Mouse (Mus musculus) small intestine, adult 2 months (tissue): ENCODE results near the gene Sema5a. TPM values are rescaled to one million over a fixed set of nuclear protein-coding genes. Genes with fewer than 3 reads are reported as not detected.

Experiments used
- H3K27ac ChIP-seq: fragments of 200-500 bp; 2 replicates; pipeline ENCODE4 v1.5.1; 2012; ENCODE audit warnings: low read depth, low read length, control low read depth, inconsistent platforms; ENCODE audit not compliant: insufficient read depth
- H3K27me3 ChIP-seq: fragments of 200-500 bp; 2 replicates; pipeline ENCODE4 v1.6.1; 2012; ENCODE audit warnings: mild to moderate bottlenecking, moderate library complexity, low read length, inconsistent platforms; ENCODE audit not compliant: control insufficient read depth, insufficient read depth
- H3K36me3 ChIP-seq: fragments of 200-500 bp; 2 replicates; pipeline ENCODE4 v1.6.1; 2012; ENCODE audit warnings: mild to moderate bottlenecking, low read length, control low read depth, inconsistent platforms; ENCODE audit not compliant: control insufficient read depth, insufficient read depth
- H3K4me1 ChIP-seq: fragments of 200-500 bp; 2 replicates; pipeline ENCODE4 v1.6.1; 2012; ENCODE audit warnings: low read length, inconsistent platforms, mixed read lengths; ENCODE audit not compliant: control insufficient read depth, insufficient read depth, insufficient read length
- H3K4me3 ChIP-seq: fragments of 200-500 bp; 2 replicates; pipeline ENCODE4 v1.5.1; 2012; ENCODE audit warnings: low read depth, mild to moderate bottlenecking, control low read depth, inconsistent platforms, low read length, moderate library complexity
- CTCF ChIP-seq: fragments of 200-500 bp; IDR thresholded peaks from 2 replicates; pipeline ENCODE4 v1.5.1; 2012; ENCODE audit warnings: low read depth, mild to moderate bottlenecking, control low read depth, inconsistent platforms, low read length, moderate library complexity, mixed read lengths; ENCODE audit not compliant: insufficient replicate concordance, insufficient read length; ENCODE audit errors: extremely low read depth
- POLR2A ChIP-seq: fragments of 200-500 bp; IDR thresholded peaks from 2 replicates; pipeline ENCODE4 v1.6.1; 2012; ENCODE audit warnings: low read depth, mild to moderate bottlenecking, control low read depth, inconsistent platforms, low read length, moderate library complexity
- WGBS: fragments of 180-500 bp; shearing (Covaris S2); methylation state at CpG from one replicate; pipeline ENCODE4 v1.1.7; 2018; 5-methylcytosine and 5-hydroxymethylcytosine counted together
- polyA plus RNA-seq: library from polyadenylated mRNA; depleted of rRNA; stranded (reverse); fragments of >200 nt; gene quantifications from 2 replicates; pipeline ENCODE4 v1.2.3, GENCODE M21; 2012

The Sema5a gene
- polyA plus RNA-seq, 1 experiment = 18.7 TPM

GRCm38 (mm10) chr15:32624106-32624505 lies 379.5 kb downstream of the Sema5a start:
- Histone ChIP-seq H3K4me1 (no peaks in the 10 kb centered on the region), H3K4me3 (no peak overlapping the region), H3K27ac (no peak overlapping the region), H3K36me3 (0 out of 2 replicates have a peak, but pooled peaks cover 3% of the 10 kb centered on the region), H3K27me3 (no peaks in the 10 kb centered on the region)
- TF ChIP-seq POLR2A (no peak), CTCF (no peak)
- 85% methylated on average over 4 of the region's 4 CpGs for WGBS

- no peaks in the 10 kb centered on the region for H3K4me1 ChIP-seq
- no peak overlapping the region for H3K4me3 ChIP-seq
- no peaks in the 10 kb centered on the region for H3K27me3 ChIP-seq
- no peak overlapping the region for H3K27ac ChIP-seq
- WGBS = 58% methylated on average over 2 of the region's 2 CpGs
- H3K36me3 ChIP-seq = 0 out of 2 replicates have a peak, but pooled peaks cover 3% of the 10 kb centered on the region
- TF ChIP-seq CTCF (no peak), POLR2A (no peak)
Measured at GRCm38 (mm10) chr15:32626031-32626430, 381.4 kb downstream of the Sema5a start.

- no peak for TF ChIP-seq POLR2A
- no peak for TF ChIP-seq CTCF
- H3K4me1 ChIP-seq = no peaks in the 10 kb centered on the region
- H3K27ac ChIP-seq = no peak overlapping the region
- 0 out of 2 replicates have a peak, but pooled peaks cover 2% of the 10 kb centered on the region for H3K36me3 ChIP-seq
- H3K4me3 ChIP-seq = no peak overlapping the region
- H3K27me3 ChIP-seq = no peaks in the 10 kb centered on the region
- WGBS = 96% methylated on average over 8 of the region's 8 CpGs
Measured at GRCm38 (mm10) chr15:32633713-32634112, 389.1 kb downstream of the Sema5a start.

- H3K27ac ChIP-seq = no peak overlapping the region
- no peaks in the 10 kb centered on the region for H3K27me3 ChIP-seq
- no peaks in the 10 kb centered on the region for H3K4me1 ChIP-seq
- H3K36me3 ChIP-seq = peaks cover 2% of the 10 kb centered on the region; the same call in 1 of the 2 replicates
- TF ChIP-seq POLR2A (no peak), CTCF (no peak)
- H3K4me3 ChIP-seq = no peak overlapping the region
- 47% methylated on average over 3 of the region's 3 CpGs for WGBS
Measured at GRCm38 (mm10) chr15:32637879-32638278, 393.3 kb downstream of the Sema5a start.

GRCm38 (mm10) chr15:32647061-32647687 lies 402.6 kb downstream of the Sema5a start:
- TF ChIP-seq CTCF (no peak), POLR2A (no peak)
- no peak overlapping the region for H3K4me3 ChIP-seq

GRCm38 (mm10) chr15:32654046-32654445 lies 409.4 kb downstream of the Sema5a start:
- H3K4me1 ChIP-seq = no peaks in the 10 kb centered on the region

More at GRCm38 (mm10) chr15:32647061-32647687, 402.6 kb downstream of the Sema5a start:
- Histone ChIP-seq H3K27ac (no peak overlapping the region), H3K27me3 (no peaks in the 10 kb centered on the region), H3K36me3 (peaks cover 3% of the 10 kb centered on the region; the same call in 1 of the 2 replicates), H3K4me1 (no peaks in the 10 kb centered on the region)
- 49% methylated on average over 1 of the region's 1 CpGs for WGBS

GRCm38 (mm10) chr15:32656017-32656416 lies 411.4 kb downstream of the Sema5a start:
- TF ChIP-seq CTCF (no peak), POLR2A (no peak)
- H3K36me3 ChIP-seq = 0 out of 2 replicates have a peak, but pooled peaks cover 2% of the 10 kb centered on the region

More at GRCm38 (mm10) chr15:32654046-32654445, 409.4 kb downstream of the Sema5a start:
- H3K27me3 ChIP-seq = no peaks in the 10 kb centered on the region
- 88% methylated on average over 3 of the region's 3 CpGs for WGBS
- TF ChIP-seq CTCF = no peak
- no peak for TF ChIP-seq POLR2A
- no peak overlapping the region for H3K27ac ChIP-seq
- 0 out of 2 replicates have a peak, but pooled peaks cover 2% of the 10 kb centered on the region for H3K36me3 ChIP-seq
- H3K4me3 ChIP-seq = no peak overlapping the region

More at GRCm38 (mm10) chr15:32656017-32656416, 411.4 kb downstream of the Sema5a start:
- no peaks in the 10 kb centered on the region for H3K4me1 ChIP-seq
- no peak overlapping the region for H3K4me3 ChIP-seq
- H3K27me3 ChIP-seq = no peaks in the 10 kb centered on the region
- no peak overlapping the region for H3K27ac ChIP-seq
- WGBS = 84% methylated on average over 4 of the region's 4 CpGs
